Mouse (Mus musculus): Measurements from ENCODE around the gene Zfp3. TPM values are rescaled to one million over a fixed set of nuclear protein-coding genes. Genes with fewer than 3 reads are reported as not detected.
"Not testable (repeated sequence)": the region's sequence is repeated elsewhere in the genome, so short reads cannot be mapped to it uniquely, and the experiment has no call there.

Gene Zfp3
- total RNA-seq, 4 experiments from 2014 or later: 11.7 to 14.8 (median 13.9) TPM

DNA sequence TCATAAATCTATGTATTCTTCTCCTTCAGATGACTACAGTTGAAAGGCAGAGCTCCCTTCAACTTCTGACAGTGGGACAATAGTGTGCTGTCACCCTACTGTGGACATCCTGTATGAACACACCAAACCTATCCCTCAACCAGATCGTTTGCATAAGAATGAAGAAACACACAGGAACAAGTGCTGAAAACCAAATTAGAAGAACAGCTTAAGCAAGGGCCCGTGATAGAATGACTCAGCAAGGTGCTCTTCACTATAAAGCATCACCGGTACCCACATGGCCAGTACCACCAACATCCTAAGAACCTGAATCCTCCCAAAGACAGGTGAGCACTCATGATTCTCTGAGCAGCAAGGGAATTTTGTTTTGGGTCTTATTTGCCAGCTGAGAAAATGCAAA lies 3.6 kb upstream of the Zfp3 start:
- DNase-seq: not testable (repeated sequence)

DNA sequence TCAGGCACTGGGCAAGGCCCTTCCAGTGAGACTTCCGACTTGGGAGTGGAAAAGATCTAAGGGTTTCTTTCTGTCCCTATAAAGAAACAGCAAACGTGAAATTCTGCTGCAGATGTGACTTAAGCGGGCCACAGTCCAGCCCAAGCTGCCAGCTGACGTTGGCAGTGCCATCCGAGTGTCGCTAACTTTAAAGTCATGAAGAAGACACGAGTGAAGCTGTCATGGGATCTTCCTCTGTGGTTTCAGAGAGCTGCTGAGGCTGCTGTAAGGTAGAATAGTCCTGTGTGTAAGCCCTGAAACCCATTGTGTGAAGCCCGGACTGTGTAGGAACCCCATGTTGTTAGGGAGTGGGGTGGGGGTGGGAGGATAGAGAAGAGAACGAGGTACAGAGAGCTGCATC lies 1.4 kb upstream of the Zfp3 start:
- no peak for DNase-seq

DNA sequence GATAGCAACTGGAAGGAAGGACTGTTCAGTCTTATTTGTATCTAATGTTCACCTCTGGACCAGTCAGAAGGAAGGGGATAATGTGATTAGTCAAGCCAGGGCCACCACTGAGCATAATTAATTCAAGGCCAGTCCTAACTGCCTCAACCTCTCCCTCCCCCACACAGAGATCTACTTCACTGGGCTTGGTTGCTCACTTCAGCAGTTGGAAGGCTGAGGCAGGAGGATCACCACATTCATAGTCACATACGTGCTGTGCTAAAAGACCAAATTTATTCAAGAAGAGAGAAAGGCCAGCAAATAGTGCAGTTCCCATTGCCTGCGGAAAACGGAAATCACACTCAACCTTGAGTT lies 450 bp upstream of the Zfp3 start:
- DNase-seq: no peak

DNA sequence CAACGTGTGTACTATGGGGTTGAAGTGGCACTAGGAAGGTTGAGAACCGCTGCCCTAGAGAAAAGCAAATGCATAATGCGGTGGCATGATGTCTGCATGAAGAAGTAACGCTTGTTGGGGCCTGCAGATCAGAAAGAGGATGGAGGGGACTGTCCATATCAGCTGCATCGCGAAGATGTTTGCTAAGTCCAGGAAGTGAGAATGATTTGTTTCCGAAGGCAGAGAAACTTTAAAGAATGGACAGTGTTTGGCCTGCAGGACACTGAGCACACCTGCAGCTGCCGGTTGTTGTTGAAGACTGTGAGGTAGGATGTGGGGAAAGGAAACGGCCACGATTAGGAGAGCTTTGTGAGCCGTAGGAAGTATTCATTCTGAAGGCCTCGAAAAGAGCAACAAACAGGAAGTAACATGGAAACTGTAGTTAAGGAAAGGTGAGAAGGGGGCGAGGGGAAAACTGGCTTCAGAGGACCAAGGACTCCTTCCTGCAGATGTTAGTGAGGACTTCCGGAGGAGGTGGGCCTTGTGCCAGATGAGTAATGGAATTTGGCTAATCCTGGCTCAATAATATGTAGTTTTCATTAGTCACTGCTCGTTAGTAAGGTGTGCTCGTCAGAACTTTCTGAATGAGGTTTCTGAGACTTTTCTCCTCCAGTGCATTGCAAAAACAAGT lies 1.9 kb downstream of the Zfp3 start:
- peak; percentile 47 for DNase-seq

DNA sequence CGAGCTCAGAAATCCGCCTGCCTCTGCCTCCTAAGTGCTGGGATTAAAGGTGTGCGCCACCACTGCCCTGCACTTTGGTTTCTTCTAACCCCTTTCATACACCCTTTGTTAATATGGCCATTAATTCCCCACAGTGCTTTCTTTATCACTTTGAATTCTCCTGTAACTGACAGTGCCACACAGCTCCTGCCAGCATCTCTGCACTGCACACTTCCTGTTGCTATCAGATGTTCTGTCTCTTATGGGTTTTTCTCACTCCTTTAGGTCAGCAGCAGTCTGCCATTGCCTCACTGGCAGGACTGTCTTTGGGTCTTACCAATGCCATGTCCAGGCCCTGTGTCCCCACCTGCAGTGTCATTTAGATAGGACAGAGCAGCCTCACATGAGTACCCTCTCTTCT lies 6.8 kb downstream of the Zfp3 start:
- DNase-seq: no peak

DNA sequence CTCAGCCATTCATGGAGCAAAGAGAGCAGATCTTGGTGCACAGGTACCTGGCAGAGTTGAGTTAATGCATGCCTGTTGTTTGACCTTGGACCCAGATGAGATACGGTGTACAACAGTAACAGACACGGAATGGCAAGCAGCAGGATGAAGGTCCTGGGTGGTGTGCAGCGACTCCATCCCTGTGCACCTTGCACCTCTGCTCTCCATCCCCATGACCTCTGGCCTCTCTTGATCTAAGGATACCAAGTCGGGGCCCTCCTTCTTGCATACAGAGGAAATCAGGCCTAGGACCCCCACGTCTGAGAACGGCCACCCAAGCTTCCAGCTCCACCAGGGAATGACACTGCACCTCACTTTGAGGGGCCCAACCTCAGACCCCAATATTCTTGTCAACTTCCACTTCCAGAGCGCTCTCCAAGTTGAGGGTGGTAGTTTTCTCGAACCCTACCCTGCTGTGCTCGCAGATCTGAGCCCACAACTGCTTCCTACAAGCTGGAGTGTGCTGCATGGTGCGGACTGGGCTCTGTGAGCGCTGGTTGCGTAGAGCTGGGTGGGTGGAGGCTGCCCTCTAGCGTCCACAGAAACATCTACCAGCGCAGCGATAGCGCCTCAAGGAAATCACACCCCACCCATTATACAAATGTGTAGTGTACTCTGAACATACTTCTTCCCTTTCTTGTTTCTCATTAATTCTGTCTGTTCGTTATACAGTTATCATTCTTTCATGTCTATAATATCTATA lies 13.0 kb downstream of the Zfp3 start:
- DNase-seq: peak; percentile 51

DNA sequence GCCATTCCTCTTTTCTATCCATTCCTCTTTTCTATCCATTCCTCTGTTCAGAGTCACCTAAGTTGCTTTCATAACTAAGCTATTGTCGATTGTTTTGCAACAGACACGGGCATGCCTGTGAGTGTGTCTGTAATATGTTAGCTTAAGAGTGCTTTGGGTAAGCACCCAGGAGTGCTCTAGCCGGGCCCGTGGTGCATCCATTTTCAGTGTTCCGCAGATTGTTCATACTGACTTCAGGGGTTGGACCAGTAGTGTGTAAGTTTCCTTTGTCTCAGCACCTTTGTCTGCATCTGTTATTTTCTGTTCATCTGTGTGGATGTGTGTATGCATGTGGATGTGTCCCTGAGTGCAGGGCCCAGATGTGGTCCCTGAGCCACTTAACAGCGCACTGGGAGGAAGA lies 13.6 kb downstream of the Zfp3 start:
- no peak for DNase-seq

DNA sequence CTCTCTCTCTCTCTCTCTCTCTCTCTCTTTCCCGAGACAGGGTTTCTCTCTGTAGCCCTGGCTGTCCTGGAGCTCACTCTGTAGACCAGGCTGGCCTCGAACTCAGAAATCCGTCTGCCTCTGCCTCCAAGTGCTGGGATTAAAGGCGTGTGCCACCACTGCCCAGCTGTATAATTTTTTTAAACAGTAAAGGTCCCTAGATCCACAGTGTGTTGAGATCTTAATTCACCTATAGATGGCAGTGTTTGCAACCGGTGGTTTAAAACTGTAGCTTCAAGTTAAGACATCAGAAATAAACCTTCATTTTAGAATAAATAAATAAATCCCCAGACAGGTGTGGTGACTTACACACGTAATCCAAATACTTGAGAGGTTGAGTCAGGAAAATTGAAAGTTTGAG lies 14.0 kb downstream of the Zfp3 start:
- DNase-seq: not testable (repeated sequence)

DNA sequence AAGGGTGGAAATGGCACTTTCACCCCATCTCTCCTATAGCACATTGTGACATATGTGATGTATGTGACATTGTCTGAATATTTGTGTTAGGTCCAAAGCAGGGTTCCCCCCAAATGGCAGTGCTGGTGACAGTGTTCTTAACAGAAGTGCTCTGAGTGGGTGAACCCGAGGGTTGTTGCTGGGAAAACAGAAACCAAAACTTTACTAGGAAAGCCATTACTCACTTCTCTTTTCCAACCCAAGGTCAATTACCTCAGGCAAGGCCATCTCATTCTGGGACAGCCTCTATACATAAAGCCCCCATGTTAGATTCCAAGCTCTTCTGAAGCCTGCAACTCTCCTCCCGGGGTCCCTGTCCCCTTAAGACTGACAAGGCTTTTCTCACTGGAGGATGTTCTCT lies 21.9 kb downstream of the Zfp3 start:
- DNase-seq: no peak

DNA sequence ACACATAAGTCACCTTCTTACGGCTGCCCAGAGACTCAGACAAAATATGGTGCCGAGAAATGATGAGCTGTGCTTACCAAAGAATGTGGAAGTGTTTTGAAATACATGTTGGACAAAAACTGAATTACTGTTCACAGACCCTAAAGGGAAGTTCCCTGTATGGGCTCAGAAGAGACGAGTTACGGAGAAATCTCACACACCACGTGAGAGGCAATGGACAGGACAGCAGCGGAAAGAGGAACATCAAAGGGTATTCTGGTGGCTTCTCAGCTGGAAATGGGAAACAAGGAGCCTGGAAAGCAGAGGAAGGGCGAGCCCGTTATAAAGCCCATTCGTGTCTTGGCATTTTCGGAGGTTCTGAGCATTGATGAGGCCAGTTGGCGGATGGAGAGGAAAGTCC lies 23.0 kb downstream of the Zfp3 start:
- DNase-seq: no peak

DNA sequence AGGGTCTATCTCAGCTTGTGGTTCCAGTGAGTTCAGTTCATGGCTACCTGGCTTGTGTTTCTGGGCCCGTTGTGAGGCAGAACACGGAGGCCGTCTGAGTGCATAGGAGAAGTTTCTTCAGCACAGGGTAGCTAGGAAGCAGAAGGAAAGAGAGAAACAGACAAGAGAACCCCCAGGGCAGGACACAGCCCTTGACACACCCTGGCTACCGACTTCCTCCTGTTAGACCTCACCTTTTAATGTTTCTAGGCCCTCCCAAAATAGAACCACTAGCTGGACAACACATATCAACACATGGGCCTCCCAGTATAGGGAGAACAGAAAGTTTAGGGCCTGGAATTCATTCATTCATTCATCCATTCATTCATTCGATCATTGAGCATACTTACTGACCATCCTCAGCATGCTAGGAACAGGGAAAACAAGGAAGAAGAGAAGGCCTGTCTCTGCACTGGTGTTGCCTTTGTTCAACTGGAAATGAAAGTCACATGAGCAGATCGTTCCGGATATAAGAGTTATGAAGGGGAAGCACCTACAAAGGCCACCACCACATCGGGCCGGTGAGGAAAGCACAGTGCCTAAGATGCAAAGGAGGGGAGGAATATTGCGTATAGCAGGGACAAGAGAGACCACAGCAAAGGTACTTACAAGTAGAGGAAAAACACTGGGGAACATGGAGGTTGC lies 25.1 kb downstream of the Zfp3 start:
- DNase-seq: no peak

DNA sequence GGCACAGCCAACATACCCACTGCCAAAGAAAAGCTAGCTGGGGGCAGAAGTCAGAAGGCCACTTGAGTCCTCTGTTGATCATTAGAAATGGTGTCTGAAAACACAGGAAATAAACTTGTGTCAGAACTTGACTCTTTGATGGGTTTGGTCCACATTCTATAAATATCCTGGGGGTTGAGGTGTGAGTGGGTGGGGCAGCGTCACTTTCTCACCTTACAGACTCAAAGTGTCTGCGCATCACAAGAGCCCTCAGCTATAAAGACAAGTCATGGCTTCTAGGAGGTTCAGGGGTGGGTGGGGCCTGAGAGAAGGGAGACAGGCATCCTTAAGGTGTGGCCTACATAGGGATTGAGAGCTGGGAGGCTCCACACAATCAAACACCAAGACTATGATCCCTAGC lies 26.4 kb downstream of the Zfp3 start:
- DNase-seq: no peak

DNA sequence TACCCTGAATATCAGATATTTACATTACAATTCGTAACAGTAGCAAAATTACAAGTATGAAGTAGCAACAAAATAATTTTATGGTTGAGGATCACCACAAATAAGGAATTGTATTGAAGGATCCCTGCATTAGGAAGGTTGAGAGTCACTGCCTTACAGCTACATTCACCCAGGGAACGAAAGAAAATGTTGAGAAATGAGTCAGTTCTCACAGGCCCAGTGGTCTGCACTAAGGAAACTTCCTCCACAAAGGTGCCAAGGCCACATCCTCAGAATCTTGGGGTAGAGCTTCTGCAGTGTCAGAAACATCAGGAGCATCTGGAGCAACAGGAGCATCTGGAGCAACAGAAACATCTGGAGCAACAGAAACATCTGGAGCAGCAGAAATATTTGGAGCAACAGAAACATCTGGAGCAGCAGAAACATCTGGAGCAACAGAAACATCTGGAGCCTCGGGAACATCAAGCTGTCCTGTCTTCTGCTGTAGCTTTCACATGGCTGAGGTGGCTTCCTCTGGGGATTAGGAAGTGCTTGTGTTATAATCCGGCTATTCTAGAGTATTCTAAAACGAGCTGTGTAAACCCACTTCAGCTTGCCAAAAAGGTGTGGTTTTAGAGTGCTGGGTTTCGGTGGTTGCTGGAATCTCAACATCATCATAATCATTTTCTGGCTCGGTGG lies 27.0 kb downstream of the Zfp3 start:
- no peak for DNase-seq

DNA sequence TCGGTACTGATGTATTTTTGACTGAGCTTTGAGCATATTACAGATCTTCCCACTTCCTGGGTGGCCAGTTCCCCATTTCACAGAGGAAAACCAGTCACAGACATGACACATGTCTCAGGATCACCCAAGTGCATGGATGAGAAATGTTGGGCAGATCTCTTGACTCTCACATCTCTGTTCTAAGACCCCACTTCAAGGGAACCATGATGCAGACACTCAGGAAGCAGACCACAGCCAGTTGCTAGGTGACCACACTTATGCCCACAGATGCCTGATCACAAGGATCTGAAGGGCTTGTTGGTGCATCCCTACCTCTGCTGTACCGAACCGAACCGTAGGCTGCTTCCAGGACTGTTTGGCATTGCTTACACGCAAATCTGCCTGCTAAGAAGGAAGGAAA lies 27.7 kb downstream of the Zfp3 start:
- DNase-seq: no peak

DNA sequence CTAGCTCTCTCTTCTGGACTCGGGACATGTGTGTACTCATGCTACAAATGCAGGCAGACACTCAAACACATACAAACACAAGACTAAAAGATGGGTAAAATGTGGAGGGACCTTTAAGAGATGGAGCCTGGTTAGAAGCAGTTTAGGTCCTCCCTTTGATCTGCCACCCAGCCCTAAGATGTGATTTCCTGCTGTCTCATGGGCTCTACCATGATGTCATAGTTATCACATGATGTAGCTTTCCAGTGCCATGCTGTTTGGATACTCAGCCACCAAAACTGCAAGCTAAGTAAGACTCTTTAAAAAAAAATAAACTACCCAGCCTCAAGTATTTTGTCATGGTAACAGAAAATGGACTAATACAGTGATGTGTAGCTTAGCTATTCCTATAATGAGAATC lies 28.4 kb downstream of the Zfp3 start:
- DNase-seq: no peak

DNA sequence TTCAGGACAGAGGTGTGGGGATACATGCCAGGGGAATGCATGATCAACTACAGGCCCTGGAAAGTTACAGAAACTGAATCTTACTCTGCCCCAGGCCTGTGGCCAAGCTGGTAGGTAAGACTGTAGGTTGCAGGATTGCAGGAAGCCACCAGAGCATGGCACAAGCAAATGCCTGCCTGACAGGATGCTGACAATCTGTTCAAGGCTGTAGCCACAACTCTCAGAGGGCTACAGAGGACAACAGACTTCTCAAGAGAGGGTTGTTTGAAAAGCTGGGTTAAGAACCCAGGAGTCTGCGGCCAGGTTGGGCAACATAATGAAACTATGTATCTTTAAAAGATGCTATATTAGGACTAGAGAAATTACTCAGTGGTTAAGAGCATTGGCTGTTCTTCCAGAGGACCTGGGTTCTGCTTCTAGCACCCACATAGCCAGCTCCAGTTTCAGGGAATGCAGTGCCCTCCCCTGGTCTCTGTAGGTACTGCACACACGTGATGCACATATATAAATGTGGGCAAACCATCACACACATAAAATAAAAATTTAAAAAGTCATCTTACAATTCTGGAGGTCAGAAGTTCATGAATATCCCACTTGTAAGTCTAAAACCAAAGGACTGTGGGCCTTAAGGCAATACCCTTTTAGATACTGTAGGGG lies 38.3 kb downstream of the Zfp3 start:
- DNase-seq: no peak

DNA sequence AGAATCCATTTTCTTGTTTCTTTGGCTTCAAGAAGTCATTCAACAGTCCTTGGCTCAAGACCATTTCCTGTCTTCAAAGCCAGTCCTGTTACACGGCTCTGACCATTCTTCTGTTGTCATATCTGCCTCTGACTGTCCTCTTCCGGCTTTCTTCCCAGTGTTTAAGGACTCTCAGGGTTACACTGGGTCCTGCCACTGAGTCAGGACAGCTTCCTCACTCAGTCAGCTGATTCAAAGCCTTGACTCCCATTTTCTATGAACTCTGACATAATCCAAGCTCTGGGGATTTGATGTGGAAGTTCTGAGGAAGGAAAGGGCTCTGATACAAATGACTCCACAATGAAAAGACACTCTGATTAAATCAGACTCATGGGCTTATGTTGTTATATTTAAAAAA lies 38.9 kb downstream of the Zfp3 start:
- no peak for DNase-seq

DNA sequence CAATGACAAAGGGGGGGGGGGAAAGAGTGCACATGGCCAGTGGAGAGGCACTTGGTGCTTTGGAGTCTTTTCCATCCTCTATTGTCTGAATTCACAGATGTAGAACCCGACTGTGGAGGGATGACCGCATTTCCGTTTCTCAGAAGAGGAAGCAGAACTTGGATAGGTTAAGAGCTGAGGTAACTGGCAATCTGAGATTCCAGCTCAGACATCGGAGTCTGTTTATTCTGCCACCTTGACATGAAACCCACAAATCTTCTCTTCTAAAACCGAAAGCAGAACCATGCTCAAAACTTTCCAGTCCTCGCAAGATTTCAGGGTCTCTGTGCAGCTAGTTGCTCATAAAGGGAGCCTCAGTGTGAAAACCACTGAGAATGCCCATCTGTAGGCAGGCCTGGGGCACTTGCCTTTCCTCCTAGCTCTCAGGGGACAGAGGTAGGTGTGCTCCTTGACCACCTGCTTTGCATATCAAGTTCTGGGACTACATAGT lies 39.7 kb downstream of the Zfp3 start:
- DNase-seq: no peak

DNA sequence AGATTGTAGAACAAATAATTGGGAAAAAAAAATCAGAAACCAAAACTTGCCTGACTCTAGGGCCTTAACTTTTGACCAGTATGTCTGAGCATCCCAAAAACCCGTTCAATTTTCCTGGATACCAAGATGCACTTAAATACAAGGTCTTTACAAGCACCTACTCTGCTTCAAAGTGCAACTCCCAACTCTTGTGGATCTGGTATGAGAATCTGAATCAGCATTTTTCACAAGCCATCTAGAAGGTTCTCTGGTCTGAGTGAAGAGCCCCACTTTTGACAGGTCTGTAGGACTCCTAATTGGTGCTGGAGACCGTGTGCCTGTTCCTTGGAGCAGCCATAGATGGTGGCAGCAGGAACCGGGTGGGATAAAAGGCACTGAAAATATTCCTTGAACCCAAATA lies 40.4 kb downstream of the Zfp3 start:
- no peak for DNase-seq

DNA sequence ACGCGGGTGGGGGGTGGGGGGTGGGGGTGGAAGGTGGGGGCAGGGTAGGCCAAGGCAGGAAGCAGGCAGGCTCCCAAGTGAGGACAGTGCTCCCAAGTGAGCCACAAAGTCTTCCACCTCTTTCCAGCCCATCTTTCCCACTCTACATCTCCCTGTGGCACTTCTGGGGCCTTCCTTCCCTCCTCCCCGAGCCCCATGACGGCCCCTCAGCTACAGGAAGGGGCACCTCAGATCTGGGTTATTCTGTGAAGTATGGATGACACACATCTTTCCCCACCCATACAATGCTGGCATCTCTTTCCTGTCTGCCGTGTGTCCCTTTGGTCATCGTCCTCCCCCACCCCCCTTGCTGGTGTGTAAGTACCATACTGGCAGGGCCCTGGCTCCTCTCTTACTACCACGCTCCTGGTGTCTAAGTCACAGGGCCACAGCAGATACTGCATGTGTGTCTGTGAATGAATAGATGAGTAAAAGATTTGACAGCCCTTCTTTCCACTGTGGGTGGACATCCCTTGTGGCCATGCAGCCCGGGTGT lies 41.7 kb downstream of the Zfp3 start:
- DNase-seq: no peak

DNA sequence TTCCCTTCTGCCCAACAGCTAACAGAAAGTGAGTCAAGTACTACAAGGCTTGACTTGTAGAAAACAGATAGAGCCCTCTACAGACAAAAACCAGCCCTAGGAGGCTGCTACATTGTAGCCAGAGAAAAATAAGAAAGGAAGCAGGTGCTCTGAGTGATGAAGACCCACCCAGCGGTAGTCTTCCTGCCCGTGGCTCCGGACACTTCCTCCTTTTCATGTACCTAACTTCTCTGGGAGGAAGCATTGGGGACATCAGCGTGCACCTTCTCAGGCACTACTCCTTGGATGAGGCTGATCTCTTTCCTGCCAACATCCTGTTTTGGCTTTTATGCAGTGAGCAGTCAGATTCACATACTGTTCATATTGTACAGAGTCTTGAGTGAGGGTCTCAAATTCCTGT lies 42.7 kb downstream of the Zfp3 start:
- DNase-seq: no peak

DNA sequence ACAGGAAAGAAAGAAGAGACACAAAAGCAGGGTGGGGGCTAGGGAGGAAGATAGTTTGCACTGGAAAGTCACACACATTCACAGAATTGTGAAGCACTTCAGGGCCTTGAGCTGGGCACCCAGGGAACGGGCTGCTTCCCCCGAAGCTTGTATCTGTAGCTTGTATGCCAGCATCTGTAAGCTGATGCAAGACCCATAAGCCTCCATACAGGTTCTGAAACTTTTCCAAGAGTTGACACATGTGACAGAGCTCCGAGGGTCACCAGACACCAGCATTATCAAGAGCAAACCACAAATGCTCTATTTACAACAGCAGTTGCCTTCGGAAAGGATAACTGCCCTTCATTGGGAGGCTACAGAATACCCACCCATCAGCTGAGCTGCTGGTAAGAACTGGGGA lies 43.6 kb downstream of the Zfp3 start:
- DNase-seq: no peak
